In genomic region chr11:117243536-117244290, GRCm38 (mm10) we compare ENCODE assay signal across 30 mouse cellular contexts. TPM values are rescaled to one million over a fixed set of nuclear protein-coding genes. Genes with fewer than 3 reads are reported as not detected.
A peak's percentile ranks its signal among the peaks of the same experiment; 100 is the strongest.
DNase-seq lines count a peak whose midpoint lies in the region; ATAC-seq lines count a peak whose summit lies in the region.
"Had no signal": no experiment of that assay in that cellular context is flagged by ENCODE, and none has a peak within 500 bp of the region (broad histone marks: within the 10 kb centered on the region; RNA-seq: fewer than 3 reads in every experiment).

No protein-coding gene starts in this region.

- H3K4me2 ChIP-seq in forebrain, embryonic 12.5 days: no peak overlapping the region
- no peak overlapping the region for H3K4me2 ChIP-seq in kidney, embryonic 14.5 days (replicated peaks; ENCODE audit: low read depth, low read length)
- H3K4me2 ChIP-seq: forebrain, embryonic 13.5 days; intestine, embryonic 15.5 days; neural tube, embryonic 15.5 days had no signal

- H3K9me3 ChIP-seq in forebrain, embryonic 12.5 days: no peaks in the 10 kb centered on the region
- H3K9me3 ChIP-seq in kidney, embryonic 14.5 days (ENCODE audit: control insufficient read depth, low read length): no peaks in the 10 kb centered on the region
- H3K9me3 ChIP-seq: forebrain, embryonic 13.5 days; intestine, embryonic 15.5 days; neural tube, embryonic 15.5 days had no signal

- H3K27me3 ChIP-seq in forebrain, embryonic 12.5 days: no peaks in the 10 kb centered on the region; the same call in 1 of the 2 replicates
- H3K27me3 ChIP-seq in kidney, embryonic 14.5 days (ENCODE audit: control insufficient read depth, insufficient read depth, low read length): no peaks in the 10 kb centered on the region
- H3K27me3 ChIP-seq: forebrain, embryonic 13.5 days; intestine, embryonic 15.5 days; neural tube, embryonic 15.5 days had no signal

- peaks cover 7% of the 10 kb centered on the region for H3K4me1 ChIP-seq in forebrain, embryonic 12.5 days
- peaks cover 24% of the 10 kb centered on the region for H3K4me1 ChIP-seq in kidney, embryonic 14.5 days (ENCODE audit: control insufficient read depth, insufficient read depth, low read length)

- no peak overlapping the region for H3K27ac ChIP-seq in forebrain, embryonic 12.5 days
- no peak overlapping the region for H3K27ac ChIP-seq in kidney, embryonic 14.5 days (ENCODE audit: low read depth, low read length)
- H3K27ac ChIP-seq: forebrain, embryonic 13.5 days; intestine, embryonic 15.5 days; liver, embryonic 14.5 days; neural tube, embryonic 15.5 days had no signal

- no peak overlapping the region for H3K9ac ChIP-seq in forebrain, embryonic 12.5 days
- H3K9ac ChIP-seq in kidney, embryonic 14.5 days (ENCODE audit: low read depth, low read length): no peak overlapping the region
- H3K9ac ChIP-seq: forebrain, embryonic 13.5 days; intestine, embryonic 15.5 days; liver, embryonic 14.5 days; neural tube, embryonic 15.5 days had no signal

- H3K4me3 ChIP-seq in forebrain, embryonic 12.5 days (replicated peaks): no peak overlapping the region
- no peak overlapping the region for H3K4me3 ChIP-seq in kidney, embryonic 14.5 days (ENCODE audit: low read length)
- H3K4me3 ChIP-seq: erythroblast, embryonic 14.5 days; forebrain, embryonic 13.5 days; intestine, embryonic 15.5 days; neural tube, embryonic 15.5 days had no signal

- no peaks in the 10 kb centered on the region for H3K36me3 ChIP-seq in forebrain, embryonic 12.5 days (replicated peaks)
- H3K36me3 ChIP-seq in kidney, embryonic 14.5 days (ENCODE audit: control insufficient read depth, insufficient read depth, low read length): no peaks in the 10 kb centered on the region
- H3K36me3 ChIP-seq: intestine, embryonic 15.5 days; neural tube, embryonic 15.5 days had no signal

- DNase-seq in adrenal gland, adult (ENCODE audit: inconsistent age in 2 of 2, low spot score in 1 of 2): peak; percentile 13 to 46
- DNase-seq in adrenal gland, postnatal 14 days: no peak
- peak; percentile 31 for DNase-seq in thymus, postnatal 0 days (ENCODE audit: low spot score)
- no peak for DNase-seq in thymus, adult 18-20 months
- DNase-seq in right cerebral cortex, postnatal 36 days (ENCODE audit: low spot score in 2 of 2): no peak
- DNase-seq: adrenal gland, adult 8-10 months; cerebellum, adult 11 months; cerebellum, adult 9-11 months; gastrocnemius, postnatal 10 days; heart, postnatal 14 days; kidney, adult 8-10 months; kidney, postnatal 14 days; layer of hippocampus, adult 9-11 months; liver; lung, adult 2 months; lung, postnatal 10 days; midbrain, embryonic 14.5 days; retina, postnatal 1 day; right cerebral cortex, postnatal 25 days; spleen, adult 18-20 months; thymus, postnatal 14 days had no signal

- WGBS in forebrain, embryonic 12.5 days: 88% methylated on average over 12 of the region's 12 CpGs
- WGBS in kidney, embryonic 14.5 days: 89% methylated on average over 12 of the region's 12 CpGs

- ATAC-seq in activated CD4-positive, CD25-positive, alpha-beta regulatory T cell, adult 4 months: peak; percentile 9
- ATAC-seq in forebrain, embryonic 12.5 days (ENCODE audit: low FRiP score): no peak
- ATAC-seq in kidney, embryonic 14.5 days (ENCODE audit: low FRiP score, low TSS enrichment): no peak
- ATAC-seq: forebrain, embryonic 13.5 days; hindbrain, embryonic 16.5 days; intestine, embryonic 15.5 days had no signal

RNA-seq across cellular contexts. Expression of gene Sept9, which starts 44.3 kb away (rescaled TPM):
- total RNA-seq in adrenal gland, postnatal 14 days (2021): 115 and 133 TPM in 2 replicates
- 220 and 222 TPM in 2 replicates for polyA plus RNA-seq in thymus, postnatal 0 days (2015; fragmentation: Nextera tagmentation; extraction: Ambion mirVana)
- polyA plus RNA-seq in activated CD4-positive, CD25-positive, alpha-beta regulatory T cell, adult 4 months (2017; shearing (Covaris generic)): 100 to 1,000 TPM; 265 to 345 TPM
- polyA plus RNA-seq in forebrain, embryonic 12.5 days (2016; fragmentation: Nextera tagmentation; extraction: Ambion mirVana): 180 and 192 TPM in 2 replicates
- polyA plus RNA-seq in kidney, embryonic 14.5 days (2014; fragmentation: Nextera tagmentation; extraction: Ambion mirVana): 96.6 and 104 TPM in 2 replicates

Comparison
In these comparisons a context has a peak if more than half of its experiments do, and no peak if none do; other contexts are left out.
1. DNase-seq: peak in adrenal gland, adult (2 of 2) and thymus, postnatal 0 days (single experiment); none in adrenal gland, postnatal 14 days (single experiment), thymus, adult 18-20 months (0 of 2) and right cerebral cortex, postnatal 36 days (0 of 2).